Mouse (Mus musculus) forebrain, embryonic 14.5 days (tissue): ENCODE results near the gene Cpne2. TPM values are rescaled to one million over a fixed set of nuclear protein-coding genes. Genes with fewer than 3 reads are reported as not detected.
A peak's percentile ranks its signal among the peaks of the same experiment; 100 is the strongest.

ENCODE experiments used
- ATAC-seq: fragments of 200-750 bp; cut with Nextera tagmentation; 2 replicates; pipeline ENCODE4 v1.8.0; 2017; ENCODE audit warnings: mild to moderate bottlenecking, moderate library complexity
- DNase-seq: peaks from one replicate; pipeline ENCODE4 v3.0.0-alpha.2; 2015; ENCODE audit warnings: low spot score
- H3K27ac ChIP-seq: fragments of 300-500 bp; sonication (generic); 2 replicates; pipeline ENCODE4 v1.5.1; 2014; ENCODE audit warnings: low read depth, mild to moderate bottlenecking, control low read depth, low read length, moderate library complexity
- H3K27me3 ChIP-seq: fragments of 300-500 bp; sonication (generic); replicated peaks from 2 replicates; pipeline ENCODE4 v1.6.1; 2014; ENCODE audit warnings: low read length, control low read depth, mixed read lengths; ENCODE audit not compliant: control insufficient read depth, insufficient read depth
- H3K36me3 ChIP-seq: fragments of 300-500 bp; sonication (generic); 2 replicates; pipeline ENCODE4 v1.6.1; 2014; ENCODE audit warnings: low read length, control low read depth; ENCODE audit not compliant: control insufficient read depth, insufficient read depth
- H3K4me1 ChIP-seq: fragments of 300-500 bp; sonication (generic); 2 replicates; pipeline ENCODE4 v1.6.1; 2014; ENCODE audit warnings: antibody characterized with exemption, low read length, control low read depth; ENCODE audit not compliant: control insufficient read depth, insufficient read depth
- H3K4me2 ChIP-seq: fragments of 300-500 bp; sonication (generic); 2 replicates; pipeline ENCODE4 v1.6.1; 2014; ENCODE audit warnings: mild to moderate bottlenecking, control low read depth, low read length
- H3K4me3 ChIP-seq: fragments of 300-500 bp; sonication (generic); 2 replicates; pipeline ENCODE4 v1.5.1; 2014; ENCODE audit warnings: low read depth, low read length, control low read depth
- H3K9ac ChIP-seq: fragments of 300-500 bp; sonication (generic); 2 replicates; pipeline ENCODE4 v1.6.1; 2014; ENCODE audit warnings: mild to moderate bottlenecking, low read length, control low read depth, moderate library complexity
- H3K9me3 ChIP-seq: fragments of 300-500 bp; sonication (generic); replicated peaks from 2 replicates; pipeline ENCODE4 v1.6.1; 2016; ENCODE audit warnings: low read length, control low read depth, mixed read lengths; ENCODE audit not compliant: control insufficient read depth
- WGBS: fragments of 180-500 bp; shearing (Covaris S2); extraction: QIAGEN DNeasy Blood & Tissue Kit; methylation state at CpG from one replicate; pipeline ENCODE4 v1.1.7; 2014; 5-methylcytosine and 5-hydroxymethylcytosine counted together
- polyA plus RNA-seq: library from polyadenylated mRNA; unstranded; fragments of >200 nt; fragmentation: Nextera tagmentation; extraction: Ambion mirVana; gene quantifications from 2 replicates; pipeline ENCODE4 v1.2.1, GENCODE M21; 2014

The Cpne2 gene
- polyA plus RNA-seq, 1 experiment from 2014 or later: 18.0 TPM

DNA sequence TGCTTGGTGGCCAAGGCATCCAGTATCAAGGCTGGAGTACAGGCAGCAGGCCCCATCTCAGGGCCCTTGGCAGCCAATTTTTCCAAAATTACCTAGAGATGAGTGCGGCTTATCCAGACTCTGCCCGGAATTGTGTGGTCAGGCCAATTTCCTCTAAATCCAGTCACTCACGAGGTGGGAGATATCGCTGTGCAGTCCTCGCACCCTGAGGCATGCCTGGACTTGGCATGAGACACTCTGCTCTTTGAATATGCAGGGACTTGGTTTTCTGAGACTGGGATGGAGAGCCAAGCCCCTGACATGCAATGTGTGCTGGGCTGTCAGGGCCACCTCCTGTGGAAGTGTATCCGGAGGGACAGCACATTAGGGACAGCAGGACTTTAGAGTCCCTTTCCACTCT lies 33.2 kb downstream of the Cpne2 start:
- peak; percentile 29 for DNase-seq
- ATAC-seq: no peak
- Histone ChIP-seq H3K27ac (peak overlapping the region; percentile 87; the same call in 1 of the 2 replicates), H3K27me3 (no peaks in the 10 kb centered on the region), H3K9me3 (no peaks in the 10 kb centered on the region), H3K9ac (peak overlapping the region; percentile 40; the same call in 1 of the 2 replicates), H3K4me1 (peaks cover 22% of the 10 kb centered on the region), H3K36me3 (0 out of 2 replicates have a peak, but pooled peaks cover 1% of the 10 kb centered on the region), H3K4me2 (no peak overlapping the region), H3K4me3 (no peak overlapping the region)
- 74% methylated on average over 6 of the region's 6 CpGs for WGBS

DNA sequence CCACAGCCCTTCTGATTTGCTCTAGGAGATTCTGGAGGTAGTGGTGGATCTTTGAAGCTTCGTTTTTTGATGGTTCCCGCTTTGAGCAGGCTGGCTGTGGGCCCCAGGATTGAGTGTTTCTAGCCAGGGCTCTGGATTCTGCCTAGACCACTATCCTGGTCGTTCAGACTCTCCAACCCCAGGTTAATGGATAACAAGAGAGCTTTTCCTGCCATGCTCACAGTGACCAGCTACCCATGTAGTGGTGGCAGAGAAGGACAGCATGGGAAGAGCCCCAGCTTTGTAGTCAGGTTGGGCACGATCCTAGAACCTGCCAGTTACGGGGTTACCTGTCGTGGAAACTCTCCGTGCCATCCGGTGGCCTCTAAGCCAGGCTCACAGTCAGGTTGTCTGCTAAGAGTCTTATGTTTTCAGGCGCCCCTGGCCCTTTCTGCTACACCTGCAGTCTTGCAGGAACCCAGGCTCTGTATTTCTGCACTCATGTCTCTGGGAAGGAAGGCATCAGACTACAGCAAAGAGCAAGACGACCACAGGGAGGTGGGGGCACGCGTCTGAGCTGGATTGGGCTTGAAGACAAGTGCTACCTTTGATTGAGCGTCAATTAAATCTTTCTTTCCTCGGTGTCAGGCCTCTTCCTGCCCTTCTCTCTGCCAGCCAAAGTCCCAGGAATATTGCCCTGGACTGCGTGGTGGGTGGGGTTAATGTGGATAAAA lies 33.8 kb downstream of the Cpne2 start:
- no peak for DNase-seq
- H3K9ac ChIP-seq: peak overlapping the region; percentile 40; the same call in 1 of the 2 replicates
- 41% methylated on average over 15 of the region's 15 CpGs for WGBS

GRCm38 (mm10) chr8:94567159-94567849 lies 34.5 kb downstream of the Cpne2 start:
- ATAC-seq (peak; percentile 91), DNase-seq (peak; percentile 87)
- Histone ChIP-seq H3K27ac (peak overlapping the region; percentile 87), H3K4me1 (peaks cover 22% of the 10 kb centered on the region), H3K9ac (peak overlapping the region; percentile 40; the same call in 1 of the 2 replicates), H3K27me3 (no peaks in the 10 kb centered on the region), H3K4me2 (peak overlapping the region; percentile 24; the same call in 1 of the 2 replicates), H3K4me3 (no peak overlapping the region), H3K9me3 (no peaks in the 10 kb centered on the region), H3K36me3 (peaks cover 9% of the 10 kb centered on the region; the same call in 1 of the 2 replicates)
- WGBS: 48% methylated on average over 8 of the region's 8 CpGs

More for the DNA sequence above, 33.8 kb downstream of the Cpne2 start:
- Histone ChIP-seq H3K4me2 (peak overlapping the region; percentile 24; the same call in 1 of the 2 replicates), H3K27me3 (no peaks in the 10 kb centered on the region), H3K4me1 (peaks cover 22% of the 10 kb centered on the region), H3K36me3 (0 out of 2 replicates have a peak, but pooled peaks cover 3% of the 10 kb centered on the region), H3K9me3 (no peaks in the 10 kb centered on the region), H3K4me3 (no peak overlapping the region), H3K27ac (peak overlapping the region; percentile 87)
- peak; percentile 52 for ATAC-seq

DNA sequence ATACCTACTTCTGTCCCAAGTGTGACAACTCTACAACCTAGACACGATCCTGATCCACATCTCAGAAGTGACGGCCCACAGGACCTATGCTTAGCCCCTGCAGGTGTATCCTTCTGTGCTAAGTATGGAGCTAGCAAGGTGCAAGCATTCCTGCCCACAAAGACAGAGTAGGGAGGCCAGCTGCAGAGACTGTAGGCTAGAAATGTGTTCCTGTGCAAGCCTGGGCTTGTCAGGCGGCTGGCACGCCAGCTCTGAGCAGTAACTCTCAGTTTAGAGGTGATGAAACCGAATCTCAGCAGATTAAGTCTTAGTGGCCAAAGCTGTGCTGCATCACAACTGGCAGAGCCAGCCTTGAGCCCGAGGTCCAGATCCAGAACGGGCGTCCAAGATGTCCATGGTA lies 35.3 kb downstream of the Cpne2 start:
- DNase-seq (no peak), ATAC-seq (no peak)
- WGBS: 86% methylated on average over 8 of the region's 8 CpGs
- Histone ChIP-seq H3K4me3 (no peak overlapping the region), H3K9ac (no peak overlapping the region), H3K36me3 (peaks cover 16% of the 10 kb centered on the region), H3K4me1 (peaks cover 22% of the 10 kb centered on the region), H3K27me3 (no peaks in the 10 kb centered on the region), H3K27ac (peak overlapping the region; percentile 36; the same call in 1 of the 2 replicates), H3K4me2 (no peak overlapping the region), H3K9me3 (no peaks in the 10 kb centered on the region)

DNA sequence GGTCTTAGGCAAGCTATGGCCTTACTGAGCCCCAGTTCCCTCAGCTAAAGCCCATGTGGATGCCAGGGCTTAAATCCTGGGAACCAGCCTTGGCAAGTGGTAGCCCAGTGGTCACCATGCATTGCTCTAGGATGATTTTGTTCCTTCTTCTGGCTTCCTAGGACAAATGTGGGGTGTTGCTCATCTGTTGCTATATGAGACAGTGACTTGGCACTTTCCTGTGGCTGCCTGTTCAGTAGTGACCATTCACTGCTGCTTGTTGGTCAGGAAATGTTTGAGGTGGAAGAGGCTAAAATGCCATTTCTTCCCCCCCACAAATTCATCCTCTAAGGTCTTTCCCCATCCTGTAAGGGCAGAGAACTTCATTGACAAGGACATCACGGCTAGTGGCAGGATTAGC lies 36.6 kb downstream of the Cpne2 start:
- 79% methylated on average over 1 of the region's 1 CpGs for WGBS
- Histone ChIP-seq H3K4me3 (no peak overlapping the region), H3K9me3 (no peaks in the 10 kb centered on the region), H3K27me3 (no peaks in the 10 kb centered on the region), H3K4me2 (no peak overlapping the region), H3K27ac (no peak overlapping the region), H3K9ac (no peak overlapping the region), H3K36me3 (peaks cover 29% of the 10 kb centered on the region), H3K4me1 (peaks cover 22% of the 10 kb centered on the region)
- DNase-seq (no peak), ATAC-seq (no peak)

GRCm38 (mm10) chr8:94571896-94572295 lies 39.1 kb downstream of the Cpne2 start:
- no peak overlapping the region for H3K4me2 ChIP-seq
- H3K9ac ChIP-seq: no peak overlapping the region
- H3K9me3 ChIP-seq: no peaks in the 10 kb centered on the region
- H3K4me3 ChIP-seq: no peak overlapping the region
- no peaks in the 10 kb centered on the region for H3K27me3 ChIP-seq
- H3K36me3 ChIP-seq: peaks cover 53% of the 10 kb centered on the region
- H3K27ac ChIP-seq: no peak overlapping the region
- peaks cover 11% of the 10 kb centered on the region for H3K4me1 ChIP-seq
- no peak for ATAC-seq
- 73% methylated on average over 2 of the region's 2 CpGs for WGBS
- no peak for DNase-seq

DNA sequence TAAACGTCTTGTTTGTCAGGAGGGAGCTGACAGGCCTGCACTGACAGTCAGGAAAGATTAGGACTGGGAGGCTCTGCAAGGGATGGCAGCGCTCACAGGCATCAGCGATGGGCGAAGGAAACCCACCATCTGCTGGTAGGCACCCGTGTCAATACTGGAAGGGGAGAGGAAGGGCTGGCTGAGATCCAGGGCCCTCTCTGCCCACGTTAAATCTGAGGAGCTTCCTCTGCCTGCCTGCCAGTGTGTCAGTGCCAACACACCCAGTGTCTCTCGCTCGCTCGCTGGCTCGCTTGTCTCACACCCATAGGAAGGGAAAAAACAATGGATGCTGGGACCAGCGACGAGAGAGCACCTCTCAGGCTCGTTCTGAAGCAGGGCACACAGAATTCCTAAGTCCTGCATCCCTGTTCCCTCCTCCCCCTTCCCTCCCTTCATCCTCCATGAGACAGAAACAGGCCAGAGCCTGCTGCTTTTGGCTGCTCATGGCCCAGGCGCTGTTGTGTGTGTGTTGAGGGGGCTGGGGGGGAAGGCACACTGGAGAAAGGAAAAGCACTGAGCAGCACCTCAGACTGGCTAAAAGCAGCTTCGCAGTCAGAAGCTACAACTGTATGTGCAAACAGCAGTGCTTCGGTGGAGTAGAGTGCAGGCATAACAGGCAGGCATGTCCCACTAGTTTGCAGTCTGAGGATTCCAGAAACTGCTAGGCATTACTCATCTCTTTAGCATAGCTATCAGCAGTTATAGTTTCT lies 41.5 kb downstream of the Cpne2 start:
- DNase-seq: peak; percentile 85
- Histone ChIP-seq H3K4me3 (no peak overlapping the region), H3K27me3 (no peaks in the 10 kb centered on the region), H3K9me3 (no peaks in the 10 kb centered on the region), H3K36me3 (peaks cover 77% of the 10 kb centered on the region), H3K9ac (no peak overlapping the region; the same call in 1 of the 2 replicates), H3K4me2 (0 out of 2 replicates have a peak overlapping the region, but pooled peaks have one; percentile 14), H3K27ac (peak overlapping the region; percentile 78), H3K4me1 (no peaks in the 10 kb centered on the region)
- ATAC-seq: peak; percentile 91
- 66% methylated on average over 16 of the region's 16 CpGs for WGBS

- no peaks in the 10 kb centered on the region for H3K4me1 ChIP-seq
- no peaks in the 10 kb centered on the region for H3K27me3 ChIP-seq
- ATAC-seq (no peak), DNase-seq (no peak)
- no peak overlapping the region for H3K9ac ChIP-seq
- no peak overlapping the region for H3K4me2 ChIP-seq
- H3K9me3 ChIP-seq: no peaks in the 10 kb centered on the region
- WGBS: 94% methylated on average over 4 of the region's 4 CpGs
- H3K27ac ChIP-seq: peak overlapping the region; percentile 78; the same call in 1 of the 2 replicates
- H3K4me3 ChIP-seq: no peak overlapping the region
- H3K36me3 ChIP-seq: peaks cover 84% of the 10 kb centered on the region
These were observed 42.4 kb downstream of the Cpne2 start for GRCm38 (mm10) chr8:94575148-94575547.
